ENCODE assay signal across 12 mouse cellular contexts in the genomic region with DNA sequence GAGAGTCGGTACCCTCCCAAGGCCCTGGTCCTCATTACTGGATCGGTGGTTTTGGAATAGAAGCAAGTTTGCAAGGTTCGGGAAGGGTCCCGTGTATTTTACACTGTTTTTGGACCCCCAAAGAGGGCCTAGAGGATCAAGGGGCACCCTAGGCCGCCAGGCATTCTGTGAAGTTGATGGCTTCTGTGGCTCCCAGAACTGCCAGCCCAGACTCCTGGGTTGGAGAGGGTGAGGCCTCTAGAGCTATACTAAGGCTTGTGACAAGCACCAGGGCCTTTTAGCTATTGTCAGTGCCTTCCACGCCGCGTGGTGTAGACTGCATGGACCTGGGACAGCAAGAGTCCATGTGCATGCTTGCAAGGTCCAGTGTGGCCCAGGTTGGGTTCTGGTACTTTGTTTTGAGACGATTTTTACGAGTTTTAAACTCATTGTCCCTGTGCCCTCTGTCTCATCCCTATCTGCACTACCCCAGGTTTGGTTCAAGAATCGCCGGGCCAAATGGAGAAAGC. TPM values are rescaled to one million over a fixed set of nuclear protein-coding genes. Genes with fewer than 3 reads are reported as not detected.
DNase-seq lines count a peak whose midpoint lies in the region; ATAC-seq and TF ChIP-seq lines count a peak whose summit lies in the region.
"Had no signal": no experiment of that assay in that cellular context is flagged by ENCODE, and none has a peak within 500 bp of the region (broad histone marks: within the 10 kb centered on the region; RNA-seq: fewer than 3 reads in every experiment).

No protein-coding gene starts in this region.

- H3K4me1 ChIP-seq in heart, embryonic 10.5 days, result peaks cover 36% of the 10 kb centered on the region
- H3K4me1 ChIP-seq in E14TG2a.4 (replicated peaks; ENCODE audit: low read depth, low read length), result peaks cover 73% of the 10 kb centered on the region
- peaks cover 20% of the 10 kb centered on the region for H3K4me1 ChIP-seq in embryonic facial prominence, embryonic 13.5 days
- peaks cover 30% of the 10 kb centered on the region for H3K4me1 ChIP-seq in midbrain, embryonic 13.5 days (replicated peaks)

- no peak for ATAC-seq in embryonic facial prominence, embryonic 13.5 days (ENCODE audit: insufficient number of reproducible peaks, insufficient read depth, low FRiP score, low TSS enrichment, low read depth)
- ATAC-seq in midbrain, embryonic 13.5 days, result no peak

- peaks cover 84% of the 10 kb centered on the region for H3K27me3 ChIP-seq in heart, embryonic 10.5 days (ENCODE audit: insufficient read depth, poor library complexity, severe bottlenecking)
- peaks cover 88% of the 10 kb centered on the region for H3K27me3 ChIP-seq in E14TG2a.4 (ENCODE audit: insufficient read depth, low read length)
- peaks cover 94% of the 10 kb centered on the region for H3K27me3 ChIP-seq in embryonic facial prominence, embryonic 13.5 days
- peaks cover 93% of the 10 kb centered on the region for H3K27me3 ChIP-seq in midbrain, embryonic 13.5 days

- no peaks in the 10 kb centered on the region for H3K9me3 ChIP-seq in heart, embryonic 10.5 days
- H3K9me3 ChIP-seq in E14TG2a.4 (ENCODE audit: low read length), result no peaks in the 10 kb centered on the region
- H3K9me3 ChIP-seq in embryonic facial prominence, embryonic 13.5 days, result no peaks in the 10 kb centered on the region
- H3K9me3 ChIP-seq in midbrain, embryonic 13.5 days, result no peaks in the 10 kb centered on the region

- WGBS in heart, embryonic 10.5 days, result 1% methylated on average over 12 of the region's 12 CpGs
- 6% methylated on average over 12 of the region's 12 CpGs for WGBS in embryonic facial prominence, embryonic 13.5 days
- WGBS in midbrain, embryonic 13.5 days, result 2% methylated on average over 12 of the region's 12 CpGs

- H3K4me2 ChIP-seq in embryonic facial prominence, embryonic 13.5 days, result peak overlapping the region; percentile 89
- H3K4me2 ChIP-seq in midbrain, embryonic 13.5 days (replicated peaks), result peak overlapping the region; percentile 32
- H3K4me2 ChIP-seq: hindbrain, embryonic 14.5 days had no signal

- H3K36me3 ChIP-seq in heart, embryonic 10.5 days, result no peaks in the 10 kb centered on the region
- H3K36me3 ChIP-seq in E14TG2a.4 (ENCODE audit: insufficient read depth, low read length), result no peaks in the 10 kb centered on the region
- H3K36me3 ChIP-seq in embryonic facial prominence, embryonic 13.5 days, result no peaks in the 10 kb centered on the region
- no peaks in the 10 kb centered on the region for H3K36me3 ChIP-seq in midbrain, embryonic 13.5 days

- H3K9ac ChIP-seq in embryonic facial prominence, embryonic 13.5 days, result peak overlapping the region; percentile 68
- H3K9ac ChIP-seq in midbrain, embryonic 13.5 days (replicated peaks), result no peak overlapping the region
- H3K9ac ChIP-seq: hindbrain, embryonic 14.5 days had no signal

- H3K4me3 ChIP-seq in heart, embryonic 10.5 days, result peak overlapping the region; percentile 73
- H3K4me3 ChIP-seq in E14TG2a.4 (replicated peaks; ENCODE audit: low read length), result peak overlapping the region; percentile 45
- H3K4me3 ChIP-seq in embryonic facial prominence, embryonic 13.5 days, result peak overlapping the region; percentile 53
- peak overlapping the region; percentile 51 for H3K4me3 ChIP-seq in midbrain, embryonic 13.5 days (replicated peaks)

- no peak for TF ChIP-seq CTCF in E14TG2a.4 (conservative IDR thresholded peaks at IDR 0.05; ENCODE audit: low read length)

- peak; percentile 74 for DNase-seq in heart, embryonic 10.5 days (ENCODE audit: low spot score)
- no peak for DNase-seq in heart, adult 8-10 months (ENCODE audit: low spot score)
- no peak for DNase-seq in adrenal gland, adult 18-20 months (ENCODE audit: low spot score in 2 of 2)
- DNase-seq in adrenal gland, postnatal 4 days (ENCODE audit: low spot score in 2 of 2), result no peak
- no peak for DNase-seq in gastrocnemius, postnatal 4 days (ENCODE audit: low spot score in 2 of 2)
- DNase-seq: cerebellum, adult 11-12 months; lung, postnatal 10 days had no signal

- peak overlapping the region; percentile 89 for H3K27ac ChIP-seq in heart, embryonic 10.5 days
- no peak overlapping the region for H3K27ac ChIP-seq in embryonic facial prominence, embryonic 13.5 days
- peak overlapping the region; percentile 58 for H3K27ac ChIP-seq in midbrain, embryonic 13.5 days
- H3K27ac ChIP-seq: hindbrain, embryonic 14.5 days had no signal

RNA-seq across cellular contexts. Expression of a gene that starts 18.2 kb away (rescaled TPM):
- polyA plus RNA-seq in heart, embryonic 10.5 days (2016; fragmentation: Nextera tagmentation; extraction: Ambion mirVana), result 35.1 and 60.0 TPM in 2 replicates
- total RNA-seq in heart, adult 8-10 months (2022), result 1 to 10 TPM in 1 of 4 experiments, under 1 TPM in 3; 0.57 to 1.4 (median 0.69) TPM
- 62.5 and 65.6 TPM in 2 replicates for polyA plus RNA-seq in embryonic facial prominence, embryonic 13.5 days (2015; fragmentation: Nextera tagmentation; extraction: Ambion mirVana)
- polyA plus RNA-seq in midbrain, embryonic 13.5 days (2015; fragmentation: Nextera tagmentation; extraction: Ambion mirVana), result 59.2 and 101 TPM in 2 replicates
- under 1 TPM in 1 of 2 experiments, not detected in 1; 0.35 TPM for total RNA-seq in adrenal gland, adult 18-20 months (2021)
- total RNA-seq in adrenal gland, postnatal 4 days (2021), result 1 to 10 TPM in 1 of 2 experiments, under 1 TPM in 1; 0.53 to 1.5 TPM
- 10 to 100 TPM; 19.0 to 19.6 TPM for total RNA-seq in gastrocnemius, postnatal 4 days (2021)
- total RNA-seq: neutrophil, adult 5-6 weeks had no signal

Comparison
In these comparisons a context has a peak if more than half of its experiments do, and no peak if none do; other contexts are left out.
1. RNA of a gene that starts 18.2 kb away (total RNA-seq): 19.0 to 19.6 TPM in gastrocnemius, postnatal 4 days; 0.53 to 1.5 TPM in adrenal gland, postnatal 4 days, 0.57 to 1.4 TPM in heart, adult 8-10 months and 0.35 TPM in adrenal gland, adult 18-20 months; every median in the first group is over 4 times any median in the second.
2. Peak in every context shown above with its lines, with median percentiles within 50 percentile points of each other: H3K4me3 ChIP-seq.